Mouse (Mus musculus) C2C12 (cell line): ENCODE data around the gene Mertk. TPM values are rescaled to one million over a fixed set of nuclear protein-coding genes. Genes with fewer than 3 reads are reported as not detected.

Experiments used
- H3K27me3 ChIP-seq: one replicate; pipeline ENCODE4 v1.6.1; 2011; ENCODE audit not compliant: control insufficient read depth, insufficient read depth, insufficient read length
- H3K36me3 ChIP-seq: one replicate; pipeline ENCODE4 v1.6.1; 2011; ENCODE audit not compliant: control insufficient read depth, insufficient read depth
- H3K4me3 ChIP-seq: one replicate; pipeline ENCODE4 v1.5.1; 2011; ENCODE audit warnings: mild to moderate bottlenecking, control low read depth; ENCODE audit not compliant: poor library complexity, insufficient read depth, severe bottlenecking
- H3K79me2 ChIP-seq: one replicate; pipeline ENCODE4 v1.6.1; 2011; ENCODE audit not compliant: control insufficient read depth, insufficient read depth
- H3K79me3 ChIP-seq: one replicate; pipeline ENCODE4 v1.6.1; 2011; ENCODE audit warnings: low read depth, control low read depth
- H3ac ChIP-seq: one replicate; pipeline ENCODE3; 2011; ENCODE audit warnings: low read depth; ENCODE audit not compliant: control insufficient read depth, insufficient read length
- CEBPB ChIP-seq: IDR thresholded peaks from one replicate; pipeline ENCODE4 v1.6.1; 2011; ENCODE audit warnings: low read depth, mild to moderate bottlenecking, control low read depth, moderate library complexity
- CTCF ChIP-seq: IDR thresholded peaks from one replicate; pipeline ENCODE4 v1.5.1; 2011; ENCODE audit not compliant: control insufficient read depth, insufficient read depth, insufficient read length
- FOSL1 ChIP-seq: IDR thresholded peaks from one replicate; pipeline ENCODE4 v1.8.0; 2011; ENCODE audit warnings: mild to moderate bottlenecking, low read length; ENCODE audit not compliant: poor library complexity, insufficient read depth, severe bottlenecking
- MAX ChIP-seq: IDR thresholded peaks from one replicate; pipeline ENCODE4 v1.6.1; 2011; ENCODE audit warnings: mild to moderate bottlenecking, control low read depth
- MYOD1 ChIP-seq: IDR thresholded peaks from one replicate; pipeline ENCODE4 v1.6.1; 2011; ENCODE audit warnings: low read depth; ENCODE audit not compliant: control insufficient read depth, insufficient read length
- MYOG ChIP-seq: IDR thresholded peaks from one replicate; pipeline ENCODE4 v1.6.1; 2011; ENCODE audit not compliant: control insufficient read depth, insufficient read length; ENCODE audit errors: extremely low read depth
- USF1 ChIP-seq: IDR thresholded peaks from one replicate; pipeline ENCODE4 v1.6.1; 2011; ENCODE audit warnings: low read depth, mild to moderate bottlenecking, control low read depth, moderate library complexity
- long read RNA-seq, 2 experiments: library from polyadenylated mRNA; unstranded; transcript quantifications; one replicate each; pipeline ENCODE4 v2.0.0; 2019 to 2020
- polyA plus RNA-seq: library from polyadenylated mRNA; unstranded; fragments of >200 nt; fragmentation: generic; extraction: Trizol; gene quantifications from one replicate; pipeline ENCODE4 v1.2.1, GENCODE M21; 2012; ENCODE audit warnings: missing spikeins

Gene Mertk
- polyA plus RNA-seq = 4.0 TPM
- long read RNA-seq, experiment 1, full-length matches to known transcripts = 1 of 2 reads
- long read RNA-seq, experiment 1, partial matches to known transcripts = 0 of 2 reads
- long read RNA-seq, experiment 1, other reads (novel, unspliced or antisense) = 1 of 2 reads
- long read RNA-seq, experiment 2, full-length matches to known transcripts = 31 of 40 reads
- long read RNA-seq, experiment 2, partial matches to known transcripts = 4 of 40 reads
- long read RNA-seq, experiment 2, other reads (novel, unspliced or antisense) = 5 of 40 reads

DNA sequence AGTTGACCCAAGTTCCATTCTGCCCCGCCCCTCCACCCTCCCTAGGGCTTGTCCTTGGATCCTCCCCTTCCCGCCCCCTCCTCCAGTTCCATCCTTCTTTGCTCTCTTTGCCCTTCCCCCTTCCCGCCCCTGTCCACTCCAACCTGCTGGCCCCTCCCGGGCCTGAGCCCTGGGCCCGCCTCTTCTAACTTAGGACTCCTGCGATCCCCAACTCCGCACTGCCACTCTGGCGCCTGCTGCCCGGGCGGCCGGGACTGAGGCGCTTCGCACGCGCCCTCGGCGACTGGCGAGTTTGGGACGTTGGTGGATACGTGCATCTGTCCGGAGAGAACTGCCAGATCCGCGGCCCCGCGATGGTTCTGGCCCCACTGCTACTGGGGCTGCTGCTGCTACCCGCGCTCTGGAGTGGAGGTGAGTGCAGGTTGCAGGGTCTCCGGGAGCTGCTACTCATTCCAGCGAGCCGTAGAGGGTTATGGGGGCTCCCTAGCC, at the start of gene Mertk:
Gene Mertk (plus strand): TSS at position 264 of the 489 bp plus-strand sequence.
- H3ac ChIP-seq = peak within 1 kb of the TSS; percentile 90
- peaks cover 4% of the 10 kb centered on the region for H3K79me3 ChIP-seq
- H3K79me2 ChIP-seq = peaks cover 28% of the 10 kb centered on the region
- no peaks in the 10 kb centered on the region for H3K36me3 ChIP-seq
- TF ChIP-seq MYOD1 = no peak
- no peak for TF ChIP-seq CTCF
- TF ChIP-seq FOSL1 = no peak
- TF ChIP-seq MAX = no peak
- TF ChIP-seq CEBPB = no peak
- no peak for TF ChIP-seq MYOG
- no peak for TF ChIP-seq USF1
- no peaks in the 10 kb centered on the region for H3K27me3 ChIP-seq
- peak within 1 kb of the TSS; percentile 76 for H3K4me3 ChIP-seq

DNA sequence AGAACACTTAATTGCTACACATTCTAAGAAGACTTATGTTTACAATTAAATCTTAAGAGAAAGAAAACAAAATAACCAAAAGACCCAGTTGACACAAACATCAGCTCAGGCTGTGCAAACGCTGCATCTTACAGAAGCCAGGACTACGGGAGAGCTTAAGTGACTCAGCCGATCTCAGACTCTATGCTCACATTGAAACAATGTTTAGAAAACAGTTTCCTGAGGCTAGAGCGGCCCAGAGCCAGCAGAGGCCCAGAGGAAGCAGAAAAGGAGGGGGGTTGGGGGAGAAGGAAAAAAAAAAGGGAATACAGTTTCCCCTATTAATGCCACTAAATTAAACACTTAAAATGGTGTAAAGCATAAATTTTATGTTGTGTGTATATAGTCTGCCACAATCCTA, 18.1 kb upstream of the Mertk start:
- Histone ChIP-seq H3K79me2 (peaks cover 61% of the 10 kb centered on the region), H3K27me3 (no peaks in the 10 kb centered on the region)
- TF ChIP-seq CTCF (no peak), CEBPB (no peak), MAX (no peak), MYOG (no peak)

DNA sequence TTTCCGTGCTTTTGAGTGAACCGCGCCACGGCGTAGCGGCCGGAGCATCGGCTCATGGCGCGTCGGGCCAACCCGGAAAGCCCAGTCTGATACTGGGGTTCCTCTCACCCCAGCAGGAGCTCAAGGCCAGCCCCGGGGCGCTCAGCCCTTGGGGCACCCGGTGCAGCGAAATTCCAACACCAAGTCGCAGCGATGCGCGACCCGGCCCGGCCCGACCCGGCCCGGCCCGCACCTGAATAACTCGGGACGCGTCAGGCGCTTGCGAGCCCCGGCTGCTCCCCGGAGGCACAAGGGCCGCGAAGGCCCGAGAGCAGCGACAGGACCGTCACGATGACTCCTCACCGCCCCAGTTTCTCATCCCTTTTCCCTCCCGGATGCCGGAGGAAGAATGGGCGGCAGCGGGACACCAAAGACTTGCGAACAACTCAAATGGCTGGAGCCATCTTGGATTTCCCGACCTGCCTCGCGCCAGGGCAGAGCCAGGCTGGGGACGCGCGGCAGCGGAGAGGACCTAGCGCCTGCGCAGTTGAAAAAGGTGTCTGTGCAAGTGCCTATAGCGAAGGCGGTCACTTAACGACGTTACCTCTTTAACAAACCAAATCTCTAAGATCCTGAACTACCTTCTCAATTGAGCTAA, 11.7 kb upstream of the Mertk start, which contains the start of gene Anapc1:
Gene Anapc1 (minus strand): TSS at position 471 of the 637 bp plus-strand sequence.
- peak within 1 kb of the TSS; percentile 92 for H3K4me3 ChIP-seq
- peak within 1 kb of the TSS; percentile 99 for H3ac ChIP-seq
- peaks cover 29% of the 10 kb centered on the region for H3K79me3 ChIP-seq
- H3K79me2 ChIP-seq = peaks cover 36% of the 10 kb centered on the region
- TF ChIP-seq MYOD1 (no peak), MAX (peak; percentile 94)
- H3K27me3 ChIP-seq = no peaks in the 10 kb centered on the region
- peaks cover 13% of the 10 kb centered on the region for H3K36me3 ChIP-seq

More for the DNA sequence above, 18.1 kb upstream of the Mertk start:
- peaks cover 26% of the 10 kb centered on the region for H3K79me3 ChIP-seq
- H3K4me3 ChIP-seq = no peak overlapping the region
- H3ac ChIP-seq = no peak overlapping the region
- H3K36me3 ChIP-seq = peaks cover 66% of the 10 kb centered on the region

DNA sequence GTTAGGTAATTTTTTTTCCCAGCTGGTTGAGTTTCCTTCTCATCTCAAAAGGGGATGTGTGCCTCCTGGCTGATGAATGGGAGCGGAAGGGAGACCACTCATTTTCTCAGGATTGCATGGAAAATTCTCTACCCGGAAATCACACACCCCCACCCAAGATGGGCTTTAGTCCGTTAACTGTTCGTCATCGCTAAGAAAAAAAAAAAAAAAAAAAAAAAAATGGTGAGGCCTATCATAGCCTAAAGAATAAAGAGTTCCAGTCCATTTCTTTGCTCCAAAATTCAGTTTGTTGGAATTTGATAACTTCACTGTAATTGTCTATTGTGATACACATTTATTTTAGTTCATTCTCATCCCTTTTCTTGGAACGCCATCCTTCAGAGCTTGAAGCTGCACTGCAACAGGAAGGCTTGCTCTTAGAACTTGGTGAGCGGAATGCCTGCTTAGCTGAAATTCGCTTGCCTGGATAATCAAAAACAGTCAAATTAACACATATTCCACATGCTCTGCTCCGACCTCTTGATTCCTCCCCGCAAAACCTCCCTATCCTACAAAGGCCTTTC, 11.1 kb upstream of the Mertk start:
- H3K4me3 ChIP-seq = peak overlapping the region; percentile 92
- peaks cover 10% of the 10 kb centered on the region for H3K36me3 ChIP-seq
- no peak for TF ChIP-seq MAX
- no peak for TF ChIP-seq MYOG
- peaks cover 31% of the 10 kb centered on the region for H3K79me2 ChIP-seq
- peaks cover 25% of the 10 kb centered on the region for H3K79me3 ChIP-seq
- peak overlapping the region; percentile 99 for H3ac ChIP-seq
- H3K27me3 ChIP-seq = no peaks in the 10 kb centered on the region

DNA sequence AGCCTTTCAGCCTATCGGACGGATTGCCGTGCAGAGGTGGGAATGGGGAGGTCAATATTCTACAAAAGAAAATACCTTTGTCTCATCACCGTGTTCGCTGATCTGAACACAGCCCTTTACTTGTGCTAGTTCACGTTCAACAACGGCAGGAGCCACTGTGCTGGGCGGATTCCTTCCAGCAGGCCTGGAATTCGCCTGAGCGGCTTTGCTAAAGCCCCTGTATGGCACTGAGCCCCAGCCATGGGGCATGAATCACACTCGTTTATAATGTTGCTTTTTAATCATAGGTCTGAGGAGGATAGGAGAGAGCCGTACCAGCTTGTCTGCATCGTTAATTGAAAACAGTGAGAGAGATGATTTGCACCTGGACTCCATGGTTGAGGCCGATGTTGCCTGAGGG, 6.4 kb upstream of the Mertk start:
- H3K79me2 ChIP-seq = no peaks in the 10 kb centered on the region
- H3K36me3 ChIP-seq = no peaks in the 10 kb centered on the region
- TF ChIP-seq MYOD1 = no peak
- TF ChIP-seq MAX = no peak
- no peak for TF ChIP-seq CEBPB
- TF ChIP-seq FOSL1 = no peak
- no peak for TF ChIP-seq CTCF
- no peak for TF ChIP-seq MYOG
- TF ChIP-seq USF1 = no peak
- H3K27me3 ChIP-seq = no peaks in the 10 kb centered on the region
- H3ac ChIP-seq = no peak overlapping the region
- no peak overlapping the region for H3K4me3 ChIP-seq
- H3K79me3 ChIP-seq = no peaks in the 10 kb centered on the region

DNA sequence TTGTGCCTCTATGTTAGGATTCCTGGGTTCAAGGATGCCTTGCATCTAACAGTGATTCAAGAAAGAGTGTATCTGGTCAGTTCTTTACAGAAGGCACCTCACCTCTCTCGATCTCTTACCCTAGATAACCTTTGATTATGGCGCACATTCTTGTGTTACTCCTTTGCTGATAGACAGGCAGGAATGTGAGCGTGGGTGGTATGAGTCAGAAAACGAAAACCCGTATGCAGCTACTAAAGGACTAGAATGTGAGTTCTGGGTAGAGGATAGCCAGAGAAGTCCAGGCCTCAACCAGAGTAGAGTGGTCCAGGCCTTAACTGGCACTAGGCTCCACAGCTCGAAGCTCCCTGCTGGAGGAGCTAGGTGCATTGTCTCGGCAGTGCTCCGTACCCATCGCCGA, 6.0 kb upstream of the Mertk start:
- Histone ChIP-seq H3ac (no peak overlapping the region), H3K79me2 (no peaks in the 10 kb centered on the region), H3K79me3 (no peaks in the 10 kb centered on the region), H3K4me3 (no peak overlapping the region), H3K27me3 (no peaks in the 10 kb centered on the region), H3K36me3 (no peaks in the 10 kb centered on the region)
- no peak for TF ChIP-seq CEBPB
- TF ChIP-seq CTCF = no peak
- TF ChIP-seq USF1 = no peak
- TF ChIP-seq MYOG = no peak
- no peak for TF ChIP-seq MYOD1
- TF ChIP-seq FOSL1 = no peak
- TF ChIP-seq MAX = no peak
